Mouse (Mus musculus): Measurements from ENCODE around the gene Itih4.

The Itih4 gene

GRCm38 (mm10) chr14:30879794-30880193, 6.5 kb upstream of the Itih4 start:
- no peak for DNase-seq (ENCODE audit: low spot score)

GRCm38 (mm10) chr14:30880251-30880650, 6.0 kb upstream of the Itih4 start:
- DNase-seq (ENCODE audit: low spot score) = no peak

GRCm38 (mm10) chr14:30880811-30881717, 5.2 kb upstream of the Itih4 start:
- no peak for DNase-seq (ENCODE audit: low spot score)

- DNase-seq (ENCODE audit: low spot score) = no peak
Observed at GRCm38 (mm10) chr14:30881718-30882108, 4.6 kb upstream of the Itih4 start.

DNA sequence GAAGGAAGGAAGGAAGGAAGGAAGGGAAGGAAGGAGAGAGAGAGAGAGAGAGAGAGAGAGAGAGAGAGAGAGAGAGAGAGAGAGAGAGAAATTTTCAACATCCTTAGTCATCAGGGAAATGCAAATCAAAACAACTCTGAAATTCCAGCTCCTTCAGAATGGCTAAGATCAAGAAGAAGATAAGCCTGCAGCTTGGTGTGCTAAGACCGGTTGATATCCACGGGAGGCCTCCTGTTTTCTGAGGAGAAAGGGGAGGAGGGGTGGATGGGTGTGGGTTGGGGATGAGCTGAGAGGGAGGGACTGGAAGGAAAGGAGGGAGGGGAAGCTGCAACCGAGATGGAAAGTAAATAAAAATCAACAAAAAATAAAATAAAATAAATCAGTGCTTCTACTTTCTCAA, 978 bp upstream of the Itih4 start:
- no peak for DNase-seq (ENCODE audit: low spot score)

DNA sequence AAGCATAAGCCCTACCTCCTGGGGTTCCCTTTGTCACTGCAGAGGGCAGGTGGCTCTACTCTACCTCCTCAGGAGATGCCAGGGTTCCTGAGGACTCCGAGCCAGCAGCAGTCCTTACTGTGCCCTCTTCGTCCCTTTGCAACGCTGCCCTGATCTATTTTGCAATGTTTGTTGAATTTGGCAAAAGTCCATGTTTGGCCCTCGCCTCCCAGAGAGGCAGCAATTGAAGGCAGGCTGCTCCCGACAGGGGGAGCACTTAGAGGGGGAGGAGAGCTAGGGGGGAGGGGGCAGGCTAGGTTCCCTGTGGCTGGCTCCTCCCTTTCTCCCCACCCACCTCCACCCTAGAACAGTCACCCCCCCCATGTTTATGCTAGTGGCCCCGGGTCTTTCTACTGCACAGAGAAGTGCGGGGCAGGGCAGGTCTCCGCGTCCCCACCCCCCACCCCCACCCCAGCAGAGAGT, 2.0 kb downstream of the Itih4 start:
- DNase-seq (ENCODE audit: low spot score) = no peak

- no peak for DNase-seq (ENCODE audit: low spot score)
Observed at GRCm38 (mm10) chr14:30899972-30900371, 13.7 kb downstream of the Itih4 start.

DNA sequence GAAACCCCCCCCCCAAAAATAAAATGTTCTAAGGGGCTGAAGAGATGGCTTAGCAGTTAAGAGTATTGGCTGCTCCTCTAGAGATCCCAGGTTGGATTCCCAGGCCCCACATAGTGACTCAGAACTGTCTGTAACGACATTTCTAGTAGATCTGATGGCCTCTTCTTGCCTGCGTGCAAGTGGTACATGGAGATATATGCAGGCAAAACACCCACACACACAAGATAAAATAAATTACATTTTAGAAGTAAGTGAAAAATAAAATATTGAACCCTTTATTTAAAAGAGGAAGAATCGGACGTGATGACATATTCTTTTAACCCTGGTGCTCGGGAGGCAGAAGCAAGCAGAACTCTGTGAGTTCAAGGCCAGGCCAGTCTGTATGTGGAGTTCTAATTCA, 16.4 kb downstream of the Itih4 start:
- no peak for DNase-seq (ENCODE audit: low spot score)

GRCm38 (mm10) chr14:30903036-30903435, 16.8 kb downstream of the Itih4 start:
- no peak for DNase-seq (ENCODE audit: low spot score)

DNA sequence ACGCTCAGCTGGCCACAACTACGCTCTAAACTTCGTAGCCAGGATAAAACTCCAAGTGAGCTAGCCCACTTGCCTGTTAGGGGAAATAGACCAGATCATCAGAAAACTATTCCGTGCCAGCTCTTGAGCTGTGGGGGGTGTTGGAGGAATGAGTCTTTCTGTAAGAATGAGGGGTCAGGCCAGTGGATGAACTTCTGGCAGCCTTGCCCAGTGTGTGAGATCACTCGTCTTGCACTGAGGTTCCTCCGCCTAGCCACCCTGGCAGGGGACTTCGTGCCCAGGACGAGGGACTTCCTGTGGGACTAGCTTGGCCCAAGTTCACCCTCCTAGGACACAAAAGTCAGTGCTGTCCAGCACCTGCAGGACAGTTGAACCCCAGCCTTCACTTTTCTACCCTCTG, 18.0 kb downstream of the Itih4 start:
- no peak for DNase-seq (ENCODE audit: low spot score)

DNA sequence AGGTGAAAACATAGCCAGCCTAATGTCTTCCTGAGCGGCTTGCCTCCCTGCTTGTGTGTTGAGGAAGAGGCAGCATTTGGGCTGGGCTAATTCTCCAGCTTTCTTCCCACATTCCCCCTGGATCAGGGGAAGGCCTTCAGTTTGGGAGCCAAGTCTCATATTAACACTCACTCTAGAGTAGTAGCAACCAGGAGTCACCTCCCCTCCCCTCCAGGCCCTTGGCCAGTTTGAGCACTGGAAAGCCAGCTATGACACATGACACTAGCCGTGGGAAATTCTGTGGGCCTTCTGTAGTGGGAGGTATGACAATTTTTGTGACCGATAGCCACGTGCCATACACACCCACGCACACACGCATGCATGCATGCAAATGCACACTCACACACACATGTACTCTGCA, 19.7 kb downstream of the Itih4 start:
- no peak for DNase-seq (ENCODE audit: low spot score)

GRCm38 (mm10) chr14:30907814-30908265, 21.6 kb downstream of the Itih4 start:
- no peak for DNase-seq (ENCODE audit: low spot score)

DNA sequence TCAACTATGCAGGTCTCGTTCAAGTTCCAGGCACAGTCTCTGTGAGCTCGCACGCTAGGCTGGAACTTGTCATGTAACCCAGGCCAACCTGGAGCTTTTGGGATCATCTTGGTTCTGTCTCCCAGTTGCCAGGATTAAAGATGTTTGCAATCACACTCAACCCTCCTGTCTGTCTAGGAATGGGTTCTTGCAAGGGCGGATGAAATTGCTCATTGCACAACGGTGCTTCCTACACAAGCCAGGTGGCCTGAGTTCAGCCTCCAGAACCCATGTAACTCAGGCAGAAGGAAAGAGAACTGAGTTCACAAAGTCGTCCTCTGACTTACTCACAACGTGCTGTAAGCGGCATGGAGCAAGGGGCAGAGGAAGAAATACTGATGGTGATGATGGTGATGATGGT, 24.9 kb downstream of the Itih4 start:
- DNase-seq (ENCODE audit: low spot score) = no peak

DNA sequence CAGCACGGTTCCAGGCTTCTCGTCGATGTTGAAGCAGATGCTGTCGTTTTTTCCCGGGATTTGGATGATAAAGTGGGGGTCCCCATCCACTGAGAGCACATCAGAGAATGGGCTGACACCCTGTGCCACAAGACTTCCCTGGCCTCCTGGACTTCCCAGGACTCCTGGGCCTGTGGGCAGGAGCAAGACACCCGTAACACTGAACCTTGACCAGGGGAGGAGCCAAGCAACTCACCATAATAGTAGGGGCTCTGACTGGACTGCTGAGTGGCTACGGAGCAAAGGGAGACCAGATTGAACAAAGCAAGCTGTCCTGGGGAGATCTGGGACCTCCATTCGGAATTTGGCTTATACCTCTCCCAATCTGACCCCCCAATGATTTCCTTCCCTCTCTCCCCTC, 26.4 kb downstream of the Itih4 start:
- no peak for DNase-seq (ENCODE audit: low spot score)

DNA sequence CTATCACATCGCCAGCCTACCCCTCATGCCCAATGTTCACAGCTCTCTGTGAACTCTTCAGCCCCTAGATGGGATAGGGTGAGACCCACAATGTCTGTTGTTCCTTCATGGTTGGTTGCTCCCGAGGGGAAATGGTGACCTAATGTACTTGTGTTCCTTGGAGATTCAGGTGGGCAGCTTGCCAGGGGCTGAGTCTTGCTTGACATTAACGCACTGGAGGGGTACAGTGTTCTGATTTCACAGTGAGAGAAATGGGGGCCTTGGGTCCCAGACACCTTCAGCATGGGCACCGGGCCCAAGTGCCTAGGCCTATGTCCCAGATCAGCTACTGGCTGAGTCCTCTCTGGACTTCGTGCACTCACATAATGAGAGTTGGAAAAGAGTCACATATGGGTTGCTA, 27.1 kb downstream of the Itih4 start:
- no peak for DNase-seq (ENCODE audit: low spot score)

GRCm38 (mm10) chr14:30916516-30916915, 30.2 kb downstream of the Itih4 start:
- no peak for DNase-seq (ENCODE audit: low spot score)

DNA sequence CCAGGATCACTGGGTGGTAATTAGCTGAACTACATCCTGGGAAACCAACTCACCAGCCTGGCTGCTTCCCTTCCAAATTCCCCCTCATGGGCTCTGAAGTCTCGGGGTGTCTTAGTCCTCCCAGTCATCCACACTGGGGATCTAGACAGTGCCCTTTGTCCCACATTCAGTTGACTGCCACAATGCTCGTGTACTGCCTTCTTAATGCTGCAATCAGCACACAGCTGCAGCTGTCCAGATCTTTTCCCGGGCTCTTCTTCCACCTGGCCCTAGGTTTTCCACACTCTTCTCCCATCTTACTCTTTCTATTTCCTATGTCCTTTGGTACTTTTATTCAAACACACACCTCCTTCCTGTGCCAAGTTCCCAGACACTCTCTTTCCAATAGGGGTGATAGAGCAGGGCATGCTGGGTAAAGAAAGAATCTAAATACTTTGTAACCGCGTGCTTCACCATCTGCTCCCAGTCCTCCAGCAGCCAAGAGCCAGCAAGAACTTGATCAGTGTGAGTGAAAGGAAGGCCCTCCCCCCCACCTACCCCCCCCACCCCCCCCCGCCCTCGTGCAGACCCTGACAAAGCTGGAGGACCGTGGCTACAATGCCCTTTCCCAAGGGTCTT, 35.9 kb downstream of the Itih4 start:
- no peak for DNase-seq (ENCODE audit: low spot score)

DNA sequence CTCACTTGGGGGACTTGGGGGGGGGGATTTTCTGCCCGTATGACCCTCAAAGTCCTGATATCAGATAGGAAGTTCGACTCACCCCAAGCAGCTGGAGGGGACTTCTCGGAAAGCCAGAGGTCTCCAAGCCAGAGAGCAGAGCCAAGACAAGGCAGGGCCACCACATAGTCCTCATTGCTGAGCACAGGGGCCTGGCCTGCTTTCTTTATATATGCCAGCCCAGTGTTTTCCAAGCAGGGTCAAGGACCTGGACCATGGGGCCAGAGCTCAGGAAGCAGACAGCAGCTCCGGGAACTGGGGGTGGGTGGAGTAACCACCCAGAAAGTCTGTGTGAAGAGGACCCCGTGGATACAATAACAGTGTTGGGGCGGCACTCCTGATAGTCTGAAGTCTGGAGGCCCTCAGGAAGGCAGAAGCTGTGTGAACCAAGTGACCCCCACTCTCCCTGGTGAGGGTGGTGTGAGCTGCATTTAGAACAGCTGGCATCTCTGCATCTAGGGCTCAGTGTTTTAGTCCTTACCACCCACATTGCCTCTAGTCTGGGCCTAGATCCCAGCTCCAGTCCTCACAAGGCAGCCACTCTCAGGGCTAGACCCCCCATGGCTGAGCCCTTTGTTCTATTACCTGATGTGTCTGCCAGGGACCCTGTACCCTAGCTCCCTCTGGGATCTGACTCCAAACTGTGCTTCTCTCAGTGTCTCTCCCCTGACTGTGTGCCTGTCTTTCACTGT, 37.3 kb downstream of the Itih4 start, which contains the start of gene Itih3:
Gene Itih3, minus strand, starts transcription at position 386 of the 731 bp plus-strand sequence.
- DNase-seq (ENCODE audit: low spot score) = no peak

DNA sequence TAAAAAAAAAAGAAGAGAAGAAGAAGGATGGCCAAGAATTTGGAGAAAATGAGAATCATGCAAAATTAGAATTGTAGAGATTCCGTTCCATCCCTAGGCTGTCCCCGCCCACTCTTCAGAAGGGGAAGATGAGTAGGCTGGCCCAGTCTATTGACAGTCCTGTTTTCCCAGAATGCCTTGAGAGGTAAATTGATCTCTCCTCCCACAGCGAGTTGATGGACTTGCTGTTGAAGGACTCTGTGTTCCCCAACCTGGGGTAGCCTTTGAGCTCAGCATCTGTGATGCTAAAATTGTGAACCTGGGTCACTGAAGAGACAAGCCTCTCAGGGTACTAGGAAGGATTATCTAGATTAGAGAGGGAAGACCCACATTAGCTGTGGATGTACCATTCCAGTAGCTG, 39.2 kb downstream of the Itih4 start:
- DNase-seq (ENCODE audit: low spot score) = no peak

- no peak for DNase-seq (ENCODE audit: low spot score)
Observed at GRCm38 (mm10) chr14:30930386-30930785, 44.1 kb downstream of the Itih4 start.

DNA sequence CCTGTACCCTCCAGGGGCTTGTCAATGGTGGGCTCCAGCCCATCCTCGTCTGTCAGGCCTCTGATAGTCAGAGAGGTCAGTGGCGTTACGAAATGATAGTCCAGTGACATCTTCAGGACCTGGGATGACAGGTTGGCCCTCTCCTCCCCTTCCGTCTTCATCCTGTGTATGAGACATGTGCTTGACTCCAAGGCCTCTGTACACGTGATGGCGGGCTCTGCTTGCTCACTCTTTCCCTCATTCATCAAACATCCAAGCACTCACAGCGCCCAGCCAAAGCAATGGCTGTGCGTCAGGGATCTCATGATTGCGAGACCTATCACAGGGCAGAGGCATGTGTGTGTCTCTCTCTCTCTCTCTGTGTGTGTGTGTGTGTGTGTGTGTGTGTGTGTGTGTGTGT, 47.1 kb downstream of the Itih4 start:
- no peak for DNase-seq (ENCODE audit: low spot score)

- DNase-seq (ENCODE audit: low spot score) = no peak
Observed at GRCm38 (mm10) chr14:30942254-30942653, 56.0 kb downstream of the Itih4 start.

- no peak for DNase-seq (ENCODE audit: low spot score)
Observed at GRCm38 (mm10) chr14:30943038-30943437, 56.8 kb downstream of the Itih4 start, which contains the start of gene Itih1. Itih1 (minus strand) TSS chr14:30943289.
